Mouse (Mus musculus): ENCODE results near the gene Snai1. TPM values are rescaled to one million over a fixed set of nuclear protein-coding genes. Genes with fewer than 3 reads are reported as not detected.

Snai1 gene
- total and polyA plus RNA-seq, 3 experiments = 0.19 to 0.74 TPM; not detected in 1

- TF ChIP-seq TCF12 (IDR thresholded peaks at IDR 0.05; ENCODE audit: low read depth, low read length) = no peak
- no peak for TF ChIP-seq HCFC1 (IDR thresholded peaks at IDR 0.05; ENCODE audit: low read depth, low read length)
- TF ChIP-seq MYC (IDR thresholded peaks at IDR 0.05; ENCODE audit: low read depth, low read length) = no peak
- no peak for TF ChIP-seq ZNF384 (IDR thresholded peaks at IDR 0.05; ENCODE audit: low read depth, low read length)
- TF ChIP-seq ZMIZ1 (IDR thresholded peaks at IDR 0.05; ENCODE audit: low read depth, low read length) = no peak
- TF ChIP-seq E2F4 (IDR thresholded peaks at IDR 0.05; ENCODE audit: borderline replicate concordance, low read depth, low read length) = no peak
- no peak for TF ChIP-seq RAD21 (IDR thresholded peaks at IDR 0.05; ENCODE audit: low read depth, low read length)
- TF ChIP-seq EP300 (IDR thresholded peaks at IDR 0.05; ENCODE audit: low read depth in 1 of 2, low read length in 2 of 2) = no peak
- TF ChIP-seq NRF1 (IDR thresholded peaks at IDR 0.05; ENCODE audit: insufficient read depth, low read depth, low read length, poor library complexity, severe bottlenecking) = no peak
- H3K9ac ChIP-seq (ENCODE audit: control insufficient read depth, low read depth, low read length, poor library complexity, severe bottlenecking) = no peak overlapping the region
- no peaks in the 10 kb centered on the region for H3K79me2 ChIP-seq (ENCODE audit: control insufficient read depth, insufficient read depth, low read length, poor library complexity)
- DNase-seq (ENCODE audit: low read depth, low spot score) = no peak
- peaks cover 0 to 4% of the 10 kb centered on the region in 2 experiments; a peak in 2 of 4 replicates for H3K27me3 ChIP-seq (ENCODE audit: control insufficient read depth in 1 of 2, insufficient read depth in 2 of 2, low read length in 2 of 2)
- peaks cover 0 to 3% of the 10 kb centered on the region in 2 experiments; a peak in 1 of 4 replicates for H3K4me1 ChIP-seq (ENCODE audit: control insufficient read depth in 1 of 2, insufficient read depth in 2 of 2, low read length in 2 of 2)
- H3K27ac ChIP-seq (ENCODE audit: control insufficient read depth, low read depth, low read length) = no peak overlapping the region
- H3K4me3 ChIP-seq (ENCODE audit: control insufficient read depth in 1 of 2, insufficient read depth in 1 of 2, low read depth in 2 of 2, low read length in 2 of 2) = no peak overlapping the region
- H3K36me3 ChIP-seq (ENCODE audit: control insufficient read depth in 1 of 2, insufficient read depth in 2 of 2, low read length in 2 of 2) = no peaks in the 10 kb centered on the region
- no peaks in the 10 kb centered on the region for H3K9me3 ChIP-seq (replicated peaks; ENCODE audit: insufficient read depth, low read length)
These were observed 38.2 kb downstream of the Snai1 start for GRCm38 (mm10) chr2:167576121-167576620.

- H3K9ac ChIP-seq (ENCODE audit: control insufficient read depth, low read depth, low read length, poor library complexity, severe bottlenecking) = no peak overlapping the region
- H3K79me2 ChIP-seq (ENCODE audit: control insufficient read depth, insufficient read depth, low read length, poor library complexity) = no peaks in the 10 kb centered on the region
- H3K9me3 ChIP-seq (replicated peaks; ENCODE audit: insufficient read depth, low read length) = no peaks in the 10 kb centered on the region
- H3K27ac ChIP-seq (ENCODE audit: control insufficient read depth, low read depth, low read length) = no peak overlapping the region
- no peak overlapping the region for H3K4me3 ChIP-seq (ENCODE audit: control insufficient read depth in 1 of 2, insufficient read depth in 1 of 2, low read depth in 2 of 2, low read length in 2 of 2)
- TF ChIP-seq ELF1 (IDR thresholded peaks at IDR 0.05; ENCODE audit: low read depth, low read length) (no peak), MYC (IDR thresholded peaks at IDR 0.05; ENCODE audit: low read depth, low read length) (no peak), E2F4 (IDR thresholded peaks at IDR 0.05; ENCODE audit: borderline replicate concordance, low read depth, low read length) (no peak), NELFE (IDR thresholded peaks at IDR 0.05; ENCODE audit: low read depth, low read length) (no peak), GABPA (IDR thresholded peaks at IDR 0.05; ENCODE audit: low read depth, low read length) (no peak), GATA1 (IDR thresholded peaks at IDR 0.05; ENCODE audit: low read depth, low read length) (no peak), ETS1 (IDR thresholded peaks at IDR 0.05; ENCODE audit: low read depth, low read length) (no peak), ZMIZ1 (IDR thresholded peaks at IDR 0.05; ENCODE audit: low read depth, low read length) (no peak), MAZ (IDR thresholded peaks at IDR 0.05; ENCODE audit: low read depth, low read length) (no peak), SIN3A (IDR thresholded peaks at IDR 0.05; ENCODE audit: low read length) (no peak), JUND (IDR thresholded peaks at IDR 0.05; ENCODE audit: low read depth, low read length) (no peak), CHD2 (IDR thresholded peaks at IDR 0.05; ENCODE audit: low read length) (no peak), POLR2AphosphoS5 (IDR thresholded peaks at IDR 0.05; ENCODE audit: borderline replicate concordance, low read depth, low read length) (no peak), POLR2A (IDR thresholded peaks at IDR 0.05; ENCODE audit: control insufficient read depth in 1 of 2, insufficient read depth in 1 of 2, low read depth in 1 of 2, low read length in 2 of 2, poor library complexity in 1 of 2) (no peak), NRF1 (IDR thresholded peaks at IDR 0.05; ENCODE audit: insufficient read depth, low read depth, low read length, poor library complexity, severe bottlenecking) (no peak), MXI1 (IDR thresholded peaks at IDR 0.05; ENCODE audit: low read depth, low read length) (no peak), SMC3 (IDR thresholded peaks at IDR 0.05; ENCODE audit: low read depth, low read length) (no peak)
- peaks cover 0 to 4% of the 10 kb centered on the region in 2 experiments; a peak in 2 of 4 replicates for H3K27me3 ChIP-seq (ENCODE audit: control insufficient read depth in 1 of 2, insufficient read depth in 2 of 2, low read length in 2 of 2)
- DNase-seq (ENCODE audit: low read depth, low spot score) = no peak
- H3K36me3 ChIP-seq (ENCODE audit: control insufficient read depth in 1 of 2, insufficient read depth in 2 of 2, low read length in 2 of 2) = no peaks in the 10 kb centered on the region
- peaks cover 0 to 3% of the 10 kb centered on the region in 2 experiments; a peak in 1 of 4 replicates for H3K4me1 ChIP-seq (ENCODE audit: control insufficient read depth in 1 of 2, insufficient read depth in 2 of 2, low read length in 2 of 2)
These were observed 39.3 kb downstream of the Snai1 start for GRCm38 (mm10) chr2:167577186-167577785.
